Mouse (Mus musculus) urinary bladder, adult 18-20 months (tissue): Measurements from ENCODE around the gene Hbq1a.
"Not testable (repeated sequence)": the region's sequence is repeated elsewhere in the genome, so short reads cannot be mapped to it uniquely, and the experiment has no call there.

Source experiments
- DNase-seq, 2 experiments: peaks; one replicate each; pipeline ENCODE4 v3.0.0; 2022; ENCODE audit warnings: low spot score in 2 of 2, mixed read lengths in 2 of 2

The Hbq1a gene

DNA sequence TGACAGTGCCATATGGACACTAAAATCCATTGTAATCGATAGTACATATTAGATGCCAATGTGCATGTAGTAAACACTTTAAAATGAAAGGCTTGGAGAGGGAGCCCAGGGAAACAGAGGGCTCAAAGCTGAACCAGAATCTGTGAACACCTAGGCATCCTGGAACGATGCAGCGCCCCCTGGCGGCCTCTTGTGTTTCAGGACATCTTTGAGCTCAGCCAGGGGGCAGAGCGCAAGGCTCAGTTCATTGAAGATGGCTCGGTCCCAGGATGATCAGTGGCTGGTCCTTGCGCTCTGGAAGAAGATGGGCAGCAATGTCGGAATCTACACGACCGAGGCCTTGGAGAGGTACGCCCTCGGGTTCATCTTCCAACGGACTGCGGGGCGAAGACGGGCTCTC, at the start of gene Hbq1a:
Hbq1a (plus strand) TSS at position 205 of the 400 bp plus-strand sequence.
- DNase-seq = peak in 1 of 2 experiments; percentile 38

- DNase-seq = no peak
These were observed 48.7 kb upstream of the Hbq1a start for GRCm38 (mm10) chr11:32250880-32251763.

DNA sequence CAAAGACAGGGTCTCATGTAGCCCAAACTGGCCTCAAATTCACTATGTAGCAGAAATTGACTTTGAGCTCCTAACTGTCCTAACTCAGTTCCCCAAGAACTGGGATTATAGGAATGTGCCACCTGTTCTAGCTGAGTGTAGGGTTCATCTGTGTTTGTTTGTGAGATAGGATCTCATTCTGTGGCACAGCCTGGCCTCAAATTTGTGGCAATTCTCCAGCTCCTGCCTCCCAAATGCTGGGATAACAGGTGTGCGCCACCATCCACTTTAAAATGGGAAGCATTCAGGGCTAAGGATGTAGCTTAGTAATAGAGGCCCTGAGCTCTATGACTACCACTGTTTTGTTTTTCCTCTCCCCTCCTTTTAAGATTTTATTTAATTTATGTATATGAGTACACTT, 46.7 kb upstream of the Hbq1a start:
- DNase-seq = no peak

DNA sequence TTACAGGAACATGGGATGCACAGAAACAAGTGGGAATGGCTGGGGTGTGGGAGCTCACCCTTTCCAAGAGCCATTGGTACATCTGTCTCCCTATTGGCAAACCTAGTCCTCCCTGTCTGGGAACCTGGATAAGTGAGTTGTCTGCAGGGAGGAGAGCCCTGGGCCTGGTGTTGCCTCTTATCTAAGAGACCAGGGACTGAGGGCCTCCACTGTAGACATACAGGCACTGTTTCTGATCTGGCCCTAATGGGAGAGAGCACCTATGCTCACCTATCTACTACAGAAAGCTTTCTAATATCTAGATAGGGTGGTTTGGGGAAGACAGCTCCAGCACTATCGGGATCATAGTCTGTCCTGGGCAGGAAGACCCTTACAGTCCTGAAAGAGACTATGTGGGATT, 43.7 kb upstream of the Hbq1a start:
- no peak for DNase-seq

DNA sequence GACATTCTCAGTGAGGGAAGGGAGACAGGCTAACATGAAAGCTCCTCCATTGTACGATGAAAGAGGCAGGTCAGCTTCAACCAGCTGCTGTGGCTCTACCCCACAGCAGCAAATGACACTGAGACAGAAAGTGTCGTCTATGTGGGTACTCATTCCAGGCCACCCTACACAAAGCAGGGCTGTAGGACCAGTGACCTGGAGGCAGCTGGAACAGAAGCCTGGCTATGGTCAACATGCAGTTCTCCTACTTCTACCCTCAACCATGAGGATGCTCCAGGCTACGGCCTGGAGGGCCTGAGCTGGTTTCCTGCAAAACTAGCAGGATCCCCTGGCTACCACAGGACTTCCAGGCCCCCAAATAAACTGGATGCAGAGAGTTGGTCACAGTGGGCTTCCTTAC, 43.3 kb upstream of the Hbq1a start:
- DNase-seq = no peak

DNA sequence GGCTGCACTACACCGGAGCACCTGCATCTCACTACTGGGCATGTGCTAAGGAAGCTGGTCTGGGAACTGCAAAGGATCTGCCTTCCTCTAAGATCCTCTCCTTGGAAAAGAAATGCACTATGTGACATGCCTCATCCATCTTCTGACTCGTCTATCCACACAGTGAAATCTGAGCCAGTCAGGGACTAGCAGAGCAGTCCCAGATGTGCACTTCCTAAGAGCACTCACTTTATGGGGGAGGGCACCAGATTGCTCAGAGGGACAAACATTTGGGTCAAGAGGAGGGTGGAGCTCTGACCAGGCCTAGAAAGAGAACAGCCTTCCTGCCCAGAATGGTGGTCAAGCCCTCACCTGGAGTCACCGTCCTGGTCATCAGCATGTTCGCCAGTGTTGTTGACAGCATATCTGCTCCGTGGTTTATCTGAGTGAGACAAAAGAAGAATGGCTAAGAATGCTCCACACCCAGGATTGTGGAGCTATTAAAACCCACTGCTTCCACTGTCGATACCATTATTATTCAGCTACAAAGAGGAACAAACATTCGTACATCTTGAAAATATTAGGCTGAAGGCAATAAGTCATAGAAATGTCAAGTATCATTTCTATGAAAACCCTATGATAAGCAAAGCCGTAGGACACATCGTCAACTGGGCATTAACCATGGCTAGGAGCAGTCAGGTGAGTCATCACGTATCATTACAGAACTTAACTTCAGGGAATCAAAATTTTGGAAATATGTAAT, 37.0 kb upstream of the Hbq1a start:
- DNase-seq = no peak

DNA sequence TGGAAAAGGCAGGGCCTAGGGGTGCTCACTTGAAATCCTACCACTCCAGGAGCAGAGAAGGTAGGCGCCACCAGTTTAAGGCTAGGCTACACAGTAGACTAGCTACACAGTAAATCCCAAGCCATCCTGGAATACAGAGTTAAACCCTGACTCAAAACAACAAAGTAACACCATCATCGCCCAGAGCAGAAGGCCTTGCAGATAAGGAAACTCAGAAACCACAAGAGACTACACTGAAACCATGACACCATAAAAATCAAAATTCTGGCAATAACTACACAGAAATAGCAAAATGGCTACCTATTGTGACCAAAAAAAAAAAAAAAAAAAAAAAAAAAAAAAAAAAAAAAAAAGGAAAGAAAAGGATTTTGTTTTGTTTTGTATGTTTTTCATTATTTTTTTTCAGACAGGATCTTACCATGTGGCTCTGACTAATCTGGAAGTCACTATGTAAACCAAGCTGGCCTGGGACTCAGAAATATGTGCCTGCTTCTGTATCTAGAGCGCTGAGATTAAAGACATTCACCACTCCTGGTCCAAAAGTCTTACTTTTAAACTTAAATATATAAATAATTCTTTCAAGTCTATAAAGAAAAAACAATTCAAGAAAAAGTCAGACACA, 34.6 kb upstream of the Hbq1a start:
- no peak for DNase-seq

- DNase-seq = no peak
These were observed 33.7 kb upstream of the Hbq1a start for GRCm38 (mm10) chr11:32266194-32266593.

GRCm38 (mm10) chr11:32266776-32267175, 33.1 kb upstream of the Hbq1a start:
- DNase-seq = no peak

- DNase-seq = peak; percentile 93
These were observed 32.5 kb upstream of the Hbq1a start, which contains the start of gene Nprl3 for GRCm38 (mm10) chr11:32267188-32267884. Gene Nprl3, minus strand, starts transcription at chr11:32267707.

GRCm38 (mm10) chr11:32267964-32268363, 31.9 kb upstream of the Hbq1a start:
- DNase-seq = peak in 1 of 2 experiments; percentile 10

GRCm38 (mm10) chr11:32268952-32269351, 30.9 kb upstream of the Hbq1a start:
- no peak for DNase-seq

- no peak for DNase-seq
These were observed 28.7 kb upstream of the Hbq1a start for GRCm38 (mm10) chr11:32271178-32271577.

DNA sequence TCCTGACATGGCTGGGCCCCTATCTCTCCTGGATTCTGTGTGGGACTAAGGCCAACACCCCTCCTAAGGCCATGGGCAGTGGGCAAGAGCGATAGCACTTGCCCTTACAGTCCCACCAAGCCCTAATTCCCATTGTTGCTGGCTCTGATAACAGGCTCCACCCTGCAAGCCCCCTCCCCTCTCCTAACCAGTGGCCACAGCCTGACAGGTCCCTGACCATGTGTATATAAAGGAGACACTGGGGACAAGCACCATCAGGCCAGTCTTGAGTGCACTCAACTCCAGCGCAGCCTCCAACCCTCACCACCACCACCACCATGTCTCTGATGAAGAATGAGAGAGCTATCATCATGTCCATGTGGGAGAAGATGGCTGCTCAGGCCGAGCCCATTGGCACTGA, 23.5 kb upstream of the Hbq1a start, which contains the start of gene Hba-x:
Hba-x (plus strand) TSS at position 54 of the 400 bp plus-strand sequence.
- DNase-seq = no peak

DNA sequence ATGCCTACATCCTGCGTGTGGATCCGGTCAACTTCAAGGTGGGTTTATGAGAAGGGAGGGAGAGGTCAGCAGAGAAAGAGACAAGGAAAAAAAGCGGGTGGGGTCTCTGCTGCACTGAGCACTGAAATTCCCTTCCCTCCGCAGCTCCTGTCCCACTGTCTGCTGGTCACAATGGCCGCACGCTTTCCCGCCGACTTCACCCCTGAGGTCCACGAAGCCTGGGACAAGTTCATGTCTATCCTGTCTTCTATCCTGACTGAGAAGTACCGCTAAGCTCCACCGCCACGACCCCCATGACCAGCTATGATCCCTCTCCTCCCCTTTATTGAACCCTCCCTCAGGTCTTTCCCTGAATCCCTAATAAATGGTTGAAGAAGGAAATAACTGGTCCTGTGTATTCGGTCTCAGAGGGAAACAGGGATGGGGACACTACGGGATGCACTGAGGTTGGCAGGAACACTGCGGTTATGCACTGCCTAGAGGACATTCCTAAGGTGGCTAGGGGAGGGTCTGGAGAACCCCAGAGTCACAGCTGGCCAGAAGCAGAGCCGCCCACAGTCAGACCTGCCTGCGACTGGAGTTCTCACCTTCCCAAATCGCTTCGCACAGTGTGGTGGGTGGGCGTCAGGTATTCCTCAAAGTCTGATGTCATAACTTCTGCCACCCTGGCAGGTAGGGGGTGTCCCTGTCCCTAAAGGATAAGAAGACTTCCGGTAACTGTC, 22.0 kb upstream of the Hbq1a start:
- no peak for DNase-seq

- DNase-seq = no peak
These were observed 21.4 kb upstream of the Hbq1a start for GRCm38 (mm10) chr11:32278458-32278957.

- DNase-seq = no peak
These were observed 19.2 kb upstream of the Hbq1a start for GRCm38 (mm10) chr11:32280646-32281045.

DNA sequence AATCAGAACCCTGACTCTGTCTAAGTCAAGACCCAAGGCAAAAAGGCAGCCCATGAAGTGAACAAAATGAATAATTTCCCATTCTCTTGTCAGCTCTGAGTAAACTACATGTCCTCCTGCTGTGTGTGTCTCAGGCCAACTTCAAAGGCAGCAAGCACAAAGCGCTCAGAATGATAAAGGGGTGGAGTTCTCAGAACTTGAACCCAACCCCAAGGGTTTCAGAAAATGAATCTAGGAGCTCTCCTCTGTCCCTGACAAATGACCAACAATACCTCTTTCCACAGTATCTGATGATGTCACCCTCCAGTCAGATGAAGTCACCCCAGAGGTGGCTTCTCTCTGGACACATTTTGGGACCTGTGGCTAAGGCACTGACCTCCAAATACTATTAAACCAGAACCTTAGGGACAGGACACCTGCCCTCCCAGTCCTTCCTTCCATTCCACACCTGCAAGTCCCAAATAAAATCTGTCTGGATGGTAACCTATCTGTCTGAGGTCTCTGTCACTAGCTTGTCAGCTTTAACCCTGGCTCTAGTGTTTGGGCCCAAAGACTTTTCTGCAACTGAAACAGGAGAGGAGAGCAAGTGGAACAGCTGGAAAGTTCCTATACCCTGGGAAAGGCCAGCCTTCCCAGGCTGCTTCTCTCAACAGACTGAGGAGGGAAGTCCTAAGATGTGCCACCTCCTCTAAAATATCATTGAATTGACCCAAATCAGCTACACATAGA, 18.3 kb upstream of the Hbq1a start:
- no peak for DNase-seq

DNA sequence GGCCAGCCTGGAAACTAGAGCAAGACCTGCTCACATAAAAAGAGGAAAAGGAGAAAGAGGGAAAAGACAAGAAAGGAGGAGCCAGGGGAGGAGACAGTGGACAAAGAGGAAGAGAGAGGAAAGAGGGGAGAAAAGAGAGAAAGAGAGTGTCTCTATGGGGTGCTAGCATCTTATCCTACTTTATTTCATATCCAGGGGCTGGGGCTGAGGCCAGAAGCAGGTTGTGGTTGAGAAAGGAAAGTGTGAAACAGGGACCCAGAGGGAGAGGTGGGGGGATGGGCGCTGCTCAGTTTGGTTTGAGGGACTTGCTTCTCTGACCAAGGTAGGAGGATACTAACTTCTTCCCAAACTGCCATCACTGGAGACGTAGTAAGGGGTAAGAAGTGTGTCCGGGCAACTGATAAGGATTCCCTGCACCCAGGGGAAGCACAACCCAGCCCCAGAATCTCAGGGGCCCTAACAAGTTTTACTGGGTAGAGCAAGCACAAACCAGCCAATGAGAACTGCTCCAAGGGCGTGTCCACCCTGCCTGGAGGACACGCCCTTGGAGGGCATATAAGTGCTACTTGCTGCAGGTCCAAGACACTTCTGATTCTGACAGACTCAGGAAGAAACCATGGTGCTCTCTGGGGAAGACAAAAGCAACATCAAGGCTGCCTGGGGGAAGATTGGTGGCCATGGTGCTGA, 16.6 kb upstream of the Hbq1a start, which contains the start of gene Hba-a1:
Hba-a1 (plus strand) TSS at position 421 of the 687 bp plus-strand sequence.
- not testable (repeated sequence) for DNase-seq
